Mouse (Mus musculus): Measurements from ENCODE around the gene Fap.

Fap gene

GRCm38 (mm10) chr2:62459241-62460174 lies 114.4 kb downstream of the Fap start:
- no peak for DNase-seq (ENCODE audit: low read depth)

DNA sequence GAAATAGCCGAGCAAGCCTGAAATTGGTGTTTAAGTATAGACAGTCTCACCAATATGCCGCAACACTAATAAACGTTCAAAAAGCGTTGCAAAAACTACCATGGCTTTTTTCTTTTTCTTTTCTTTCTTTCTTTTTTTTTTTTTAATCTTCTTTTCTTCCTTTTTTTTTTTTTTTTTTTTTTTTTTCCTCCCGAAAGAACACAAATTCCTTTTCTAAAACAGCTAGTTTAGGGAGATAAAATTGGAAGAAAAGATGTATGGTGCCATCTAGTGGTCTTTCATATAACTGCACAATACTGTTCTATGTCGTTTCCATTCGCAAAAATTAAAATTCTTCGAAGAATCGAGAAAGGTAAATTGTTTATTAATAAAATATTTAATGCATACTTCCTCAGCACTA lies 115.8 kb downstream of the Fap start:
- peak; percentile 77 for DNase-seq (ENCODE audit: low read depth)

- DNase-seq (ENCODE audit: low read depth) = no peak
Measured at GRCm38 (mm10) chr2:62454991-62455390, 118.9 kb downstream of the Fap start.

DNA sequence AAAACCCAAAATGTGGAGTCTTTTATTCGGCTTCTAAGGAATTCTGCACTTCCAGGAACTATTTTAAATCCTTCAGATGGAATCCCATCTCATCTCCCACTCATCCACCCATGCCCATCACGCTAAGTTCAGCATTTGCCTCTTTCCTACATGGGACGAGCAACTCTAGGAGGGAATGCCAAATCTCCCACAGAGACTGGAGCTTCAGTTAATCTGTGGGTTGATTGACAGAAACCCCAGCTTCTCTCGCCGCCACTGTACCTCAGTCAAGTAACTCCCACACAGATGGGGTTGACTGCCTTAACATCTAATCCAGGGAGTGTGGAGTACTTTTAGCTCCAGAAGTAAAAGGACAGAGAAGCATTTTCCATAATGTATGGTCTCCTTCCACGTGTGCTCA lies 119.8 kb downstream of the Fap start:
- DNase-seq (ENCODE audit: low read depth) = no peak
